Mouse (Mus musculus): ENCODE results near the gene Maml3.

The Maml3 gene

DNA sequence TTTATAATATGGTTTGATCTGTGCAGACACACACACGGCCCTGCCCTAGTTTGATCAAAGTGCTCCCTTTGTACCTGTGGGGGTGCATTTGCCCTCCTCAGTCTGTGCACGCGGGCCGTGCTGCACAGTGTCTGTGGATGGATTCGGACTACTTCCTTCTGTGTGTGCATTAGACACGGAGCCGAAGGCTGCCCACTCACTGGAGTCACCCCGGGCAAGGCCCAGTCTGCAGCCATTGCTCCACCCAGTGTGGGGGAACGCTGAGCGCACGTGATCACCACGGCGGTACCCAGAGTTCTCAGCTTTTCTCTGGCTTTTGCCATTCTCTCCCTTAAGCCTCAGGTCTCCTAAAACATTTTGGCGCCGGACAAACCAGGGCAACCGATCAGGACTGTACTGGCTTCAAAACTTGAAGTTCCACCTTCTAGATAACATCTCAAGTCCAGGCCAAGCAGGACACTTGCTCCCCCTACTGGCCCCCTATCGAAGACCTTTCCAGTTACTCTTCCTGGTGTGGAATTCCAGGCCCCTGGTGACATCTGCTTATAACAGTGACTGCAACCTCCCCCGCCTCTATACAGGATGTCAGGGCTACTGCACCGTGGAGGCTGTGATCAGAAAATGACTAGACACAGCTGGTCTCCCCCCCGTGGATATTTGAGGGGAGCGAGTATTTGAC lies 431.3 kb downstream of the Maml3 start:
- in situ Hi-C loops (cut with MboI, MseI): no loop called here

- in situ Hi-C loops (cut with MboI, MseI): no loop called here
Observed at GRCm38 (mm10) chr3:51672631-51673030, 432.2 kb downstream of the Maml3 start.

DNA sequence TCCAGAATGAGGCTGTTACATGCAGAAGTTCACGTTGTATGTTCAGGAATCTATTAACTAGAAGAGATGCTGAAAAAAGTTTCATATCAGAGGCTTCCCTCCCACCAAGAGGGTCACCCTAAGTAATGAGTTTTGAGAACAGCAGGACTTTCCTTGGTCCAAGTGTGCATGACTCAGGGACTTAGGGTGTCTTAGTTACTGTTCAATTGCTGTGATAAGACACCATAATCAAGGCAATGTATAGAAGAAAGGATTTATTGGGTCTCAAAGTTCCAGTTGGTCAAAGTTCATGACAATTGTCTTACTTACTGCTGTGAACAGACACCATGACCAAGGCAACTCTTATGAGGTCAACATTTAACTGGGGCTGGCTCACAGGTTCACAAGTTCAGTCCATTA lies 433.8 kb downstream of the Maml3 start:
- in situ Hi-C loops (cut with MboI, MseI): no loop called here

DNA sequence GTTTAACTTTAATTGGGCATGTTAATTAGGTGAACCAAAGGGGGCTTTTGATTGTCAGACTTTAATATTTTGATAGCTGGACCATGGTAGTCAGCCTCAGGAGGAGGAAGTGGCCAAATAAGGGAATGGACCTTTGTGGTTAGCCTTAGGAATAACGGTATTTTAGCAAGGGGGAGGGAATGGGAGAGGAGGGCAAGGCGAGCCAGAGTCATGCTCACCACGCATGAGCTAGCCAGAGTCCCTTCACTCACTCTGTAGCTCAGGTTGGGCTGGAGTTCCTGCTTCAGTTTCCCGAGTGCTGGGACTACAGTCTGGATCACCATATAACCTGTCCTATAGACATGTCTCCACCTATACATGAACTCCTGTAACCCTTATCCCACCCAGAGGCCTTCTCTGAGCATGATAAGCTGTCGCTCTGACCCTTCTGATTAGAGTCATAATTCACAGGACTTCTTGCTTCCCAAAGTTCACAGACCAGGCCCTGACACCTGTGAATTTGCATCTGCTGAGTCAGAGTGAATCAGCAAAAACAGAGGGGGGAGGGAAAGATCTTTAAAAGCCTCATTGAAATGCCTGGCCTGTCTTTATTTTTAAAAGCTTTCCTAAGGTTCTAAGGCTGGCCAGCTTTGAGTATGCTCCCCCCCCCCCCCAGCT lies 434.3 kb downstream of the Maml3 start:
- in situ Hi-C loops (cut with MboI, MseI): no loop called here

GRCm38 (mm10) chr3:51668607-51669006 lies 436.3 kb downstream of the Maml3 start:
- in situ Hi-C loops (cut with MboI, MseI): no loop called here

DNA sequence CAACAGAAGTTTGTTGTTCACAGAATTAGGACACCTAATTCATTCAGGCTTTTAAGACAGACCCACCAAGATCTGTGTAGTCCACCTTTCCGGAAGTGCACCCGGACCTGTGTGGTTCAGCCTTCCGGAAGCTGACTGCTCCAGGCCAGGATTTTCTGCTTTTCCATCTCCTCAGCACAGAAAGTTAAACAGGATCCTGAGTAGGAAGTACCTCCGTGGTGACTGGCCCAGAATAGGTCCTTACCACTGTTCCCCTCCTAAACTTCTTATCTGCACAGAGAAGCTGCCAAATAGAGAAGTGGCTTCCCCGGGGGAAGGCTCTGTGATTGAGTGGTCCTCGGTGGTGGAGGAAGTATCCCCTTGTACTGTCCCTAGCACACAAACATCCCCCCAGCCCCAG lies 442.3 kb downstream of the Maml3 start:
- in situ Hi-C loops (cut with MboI, MseI): no loop called here

DNA sequence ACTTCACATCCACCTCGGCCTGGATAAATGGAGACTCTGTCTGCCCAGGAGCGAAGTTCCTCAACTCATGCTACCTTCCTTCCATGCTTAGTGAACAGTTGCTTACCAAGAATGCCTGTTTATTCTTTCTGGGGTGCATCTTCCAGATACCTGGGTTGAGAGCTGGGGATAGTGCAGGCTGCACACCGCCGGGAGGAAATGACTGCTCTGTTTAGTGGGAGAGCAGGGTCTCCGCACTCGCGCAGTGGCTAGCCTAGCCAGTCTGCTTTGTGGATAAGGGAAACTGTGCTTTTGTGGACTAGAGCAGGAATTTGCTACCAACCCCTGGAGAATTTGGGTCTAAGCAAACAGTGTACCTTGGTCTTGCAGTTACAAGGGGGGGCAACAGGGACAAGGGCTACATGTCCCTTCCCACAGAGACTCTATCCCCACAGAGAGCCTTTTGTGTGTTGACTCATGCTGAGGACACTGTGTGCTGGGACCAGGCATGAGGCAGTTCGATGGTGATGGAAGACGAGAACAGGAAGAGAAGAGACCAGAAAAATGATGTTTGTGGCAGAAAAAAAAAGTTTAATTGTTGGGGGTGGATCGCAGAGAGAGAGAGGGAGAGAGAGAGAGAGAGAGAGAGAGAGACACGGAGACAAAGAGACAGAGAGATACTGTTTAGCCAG lies 442.9 kb downstream of the Maml3 start:
- in situ Hi-C loops (cut with MboI, MseI): no loop called here

GRCm38 (mm10) chr3:51661376-51661775 lies 443.5 kb downstream of the Maml3 start:
- in situ Hi-C loops (cut with MboI, MseI): no loop called here

- in situ Hi-C loops (cut with MboI, MseI): no loop called here
Observed at GRCm38 (mm10) chr3:51660821-51661276, 444.0 kb downstream of the Maml3 start.

DNA sequence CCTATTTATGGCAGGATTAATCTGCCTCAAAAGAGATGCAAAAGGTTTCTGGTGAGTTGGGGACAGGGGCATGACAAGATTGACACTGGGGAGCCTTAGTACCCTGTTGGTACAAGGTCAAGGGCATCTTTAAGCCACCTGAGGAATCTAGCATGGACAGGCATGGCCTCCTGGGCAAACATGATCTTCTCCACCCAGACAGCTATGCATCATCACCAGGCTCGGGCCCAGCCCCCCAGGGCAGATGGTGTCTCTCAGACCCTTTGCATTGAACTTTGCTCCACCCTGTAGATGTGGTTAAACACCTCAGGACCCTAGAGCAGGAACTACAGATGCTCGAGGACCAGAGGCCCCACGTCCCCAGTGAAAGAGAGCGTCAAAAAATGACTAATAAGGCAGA lies 444.8 kb downstream of the Maml3 start, which contains the start of gene Mgst2:
Gene Mgst2, plus strand, starts transcription at position 301 of the 400 bp plus-strand sequence.
- in situ Hi-C loops (cut with MboI, MseI): no loop called here

GRCm38 (mm10) chr3:51659415-51659814 lies 445.5 kb downstream of the Maml3 start:
- in situ Hi-C loops (cut with MboI, MseI): no loop called here

DNA sequence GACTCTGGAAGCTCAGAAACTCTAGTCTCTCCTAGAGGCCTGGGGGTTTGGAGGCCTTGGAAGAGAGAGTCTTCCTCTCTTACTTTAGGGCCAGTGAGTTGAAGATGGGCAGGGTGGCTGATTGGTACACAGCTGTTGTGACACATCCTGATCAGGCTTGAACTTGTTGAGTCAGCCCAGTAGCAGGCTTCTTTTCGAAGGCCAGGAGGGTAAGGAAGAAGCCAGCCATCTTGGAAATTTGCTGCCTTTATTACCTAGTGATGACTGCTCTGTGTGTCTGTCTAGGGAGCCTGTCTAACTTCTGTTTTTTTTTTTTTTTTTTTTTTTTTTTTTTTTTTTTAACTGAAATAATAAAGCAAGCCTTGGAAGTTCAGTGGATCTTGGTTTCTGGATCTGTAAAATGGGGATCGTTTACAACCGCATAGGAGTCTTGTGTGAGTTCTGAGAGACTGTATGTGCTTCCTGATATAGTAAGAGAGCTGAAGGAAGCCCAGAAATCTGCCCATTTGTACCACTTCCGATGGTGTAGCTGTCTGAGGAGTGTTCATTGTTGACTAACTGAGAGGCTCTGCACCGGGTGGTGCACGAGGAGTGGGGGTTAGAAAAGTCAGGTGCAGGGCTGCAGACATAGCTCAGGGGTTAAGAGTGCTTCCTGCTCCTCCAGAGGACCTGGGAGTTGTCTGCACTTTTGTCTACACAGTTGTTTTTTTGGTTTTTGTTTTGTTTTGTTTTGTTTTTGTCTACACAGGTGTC lies 450.4 kb downstream of the Maml3 start:
- in situ Hi-C loops (cut with MboI, MseI): no loop called here

GRCm38 (mm10) chr3:51652701-51653100 lies 452.2 kb downstream of the Maml3 start:
- in situ Hi-C loops (cut with MboI, MseI): no loop called here

GRCm38 (mm10) chr3:51652292-51652691 lies 452.6 kb downstream of the Maml3 start:
- in situ Hi-C loops (cut with MboI, MseI): no loop called here

DNA sequence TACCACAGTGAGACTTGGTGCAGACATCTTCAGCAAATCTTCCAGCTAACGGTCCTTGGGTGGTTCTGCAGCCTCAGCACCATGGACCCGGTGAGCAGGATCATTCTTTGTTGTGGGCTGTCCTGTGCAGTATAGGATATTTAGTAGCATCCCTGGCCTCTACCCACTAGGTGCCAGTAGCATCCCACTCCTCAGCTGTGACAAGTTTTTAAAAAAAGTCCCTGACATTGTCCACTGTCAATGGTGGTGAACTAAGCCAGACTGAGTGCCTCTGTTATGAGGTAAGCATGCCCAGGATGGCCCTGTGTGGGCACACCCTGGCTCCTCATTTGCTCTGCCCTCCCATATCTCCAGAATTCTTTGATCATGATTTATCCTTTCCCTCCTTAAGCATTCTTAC lies 453.7 kb downstream of the Maml3 start:
- in situ Hi-C loops (cut with MboI, MseI): no loop called here

GRCm38 (mm10) chr3:51649986-51650385 lies 454.9 kb downstream of the Maml3 start:
- in situ Hi-C loops (cut with MboI, MseI): loop anchor here (5.0 kb wide), 1 partner anchor 138 kb away; no protein-coding TSS in a partner anchor

- in situ Hi-C loops (cut with MboI, MseI): loop anchor here (5.0 kb wide), 1 partner anchor 137 kb away; no protein-coding TSS in a partner anchor
Observed at GRCm38 (mm10) chr3:51649426-51649825, 455.4 kb downstream of the Maml3 start.

- in situ Hi-C loops (cut with MboI, MseI): loop anchor here (5.0 kb wide), 1 partner anchor 136 kb away; no protein-coding TSS in a partner anchor
Observed at GRCm38 (mm10) chr3:51648037-51648664, 456.7 kb downstream of the Maml3 start.

DNA sequence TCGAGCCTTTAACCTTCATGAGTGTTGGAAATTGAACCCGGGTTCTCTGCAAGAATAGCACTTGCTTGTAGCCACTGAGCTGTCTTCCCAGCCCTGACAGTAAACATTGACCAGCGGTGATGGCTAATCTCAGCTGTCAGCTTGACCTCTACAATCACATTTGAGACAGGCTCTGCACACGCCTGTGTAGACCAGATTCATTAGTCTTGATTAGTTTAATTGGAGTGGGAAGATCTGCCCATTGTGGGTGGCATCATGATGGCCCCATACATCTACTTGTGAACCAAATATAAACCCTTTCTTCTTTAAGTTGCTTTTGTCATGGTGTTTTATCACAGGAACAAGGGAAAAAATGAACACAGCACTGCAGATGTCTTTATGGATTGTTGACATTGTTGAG lies 457.5 kb downstream of the Maml3 start:
- in situ Hi-C loops (cut with MboI, MseI): loop anchor here (5.0 kb wide), 1 partner anchor 135 kb away; no protein-coding TSS in a partner anchor

DNA sequence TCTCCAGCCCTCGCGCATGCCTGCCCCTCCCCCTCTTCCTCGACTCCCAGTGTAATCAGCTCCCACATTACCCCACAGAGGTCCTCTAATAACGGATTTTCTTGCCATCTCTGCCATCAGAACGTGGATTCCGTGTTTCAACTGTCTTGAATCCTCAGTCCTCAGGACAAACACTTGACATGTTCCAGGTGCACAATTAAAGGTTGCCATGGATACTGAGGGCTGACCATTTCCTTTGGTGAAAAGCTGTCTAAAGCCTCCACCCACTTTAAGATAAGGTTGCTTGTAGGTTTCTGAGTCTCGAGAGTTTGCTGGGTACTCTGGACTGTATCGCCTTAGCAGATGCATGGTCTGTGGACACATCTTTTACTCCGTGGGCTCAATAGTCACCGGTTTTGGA lies 458.6 kb downstream of the Maml3 start:
- in situ Hi-C loops (cut with MboI, MseI): loop anchor here (5.0 kb wide), 1 partner anchor 134 kb away; no protein-coding TSS in a partner anchor

- in situ Hi-C loops (cut with MboI, MseI): loop anchor here (5.0 kb wide), 1 partner anchor 133 kb away; no protein-coding TSS in a partner anchor
Observed at GRCm38 (mm10) chr3:51645484-51645883, 459.4 kb downstream of the Maml3 start.
